Mouse (Mus musculus) limb, embryonic 10.5 days (tissue): ENCODE measurements around the gene Coro1c. TPM values are rescaled to one million over a fixed set of nuclear protein-coding genes. Genes with fewer than 3 reads are reported as not detected.
A peak's percentile ranks its signal among the peaks of the same experiment; 100 is the strongest.

Source experiments
- DNase-seq: peaks from one replicate; pipeline ENCODE4 v3.0.0-alpha.2; 2017; ENCODE audit warnings: low spot score
- H3K27ac ChIP-seq: fragments of 300-500 bp; sonication (generic); 2 replicates; pipeline ENCODE4 v1.5.1; 2016; ENCODE audit warnings: mild to moderate bottlenecking
- H3K27me3 ChIP-seq: fragments of 300-500 bp; sonication (generic); 2 replicates; pipeline ENCODE4 v1.6.1; 2016; ENCODE audit warnings: low read depth, mild to moderate bottlenecking; ENCODE audit not compliant: poor library complexity, severe bottlenecking
- H3K36me3 ChIP-seq: fragments of 300-500 bp; sonication (generic); 2 replicates; pipeline ENCODE4 v1.6.1; 2016; ENCODE audit warnings: mild to moderate bottlenecking, moderate library complexity
- H3K4me1 ChIP-seq: fragments of 300-500 bp; sonication (generic); 2 replicates; pipeline ENCODE4 v1.6.1; 2016
- H3K4me3 ChIP-seq: fragments of 300-500 bp; sonication (generic); 2 replicates; pipeline ENCODE4 v1.5.1; 2016; ENCODE audit warnings: mild to moderate bottlenecking, moderate library complexity
- H3K9me3 ChIP-seq: fragments of 300-500 bp; sonication (generic); replicated peaks from 2 replicates; pipeline ENCODE4 v1.6.1; 2016; ENCODE audit warnings: mild to moderate bottlenecking
- WGBS: fragments of 180-500 bp; shearing (Covaris S2); methylation state at CpG from one replicate; pipeline ENCODE4 v1.1.7; 2016; 5-methylcytosine and 5-hydroxymethylcytosine counted together
- polyA plus RNA-seq: library from polyadenylated mRNA; unstranded; fragments of >200 nt; fragmentation: Nextera tagmentation; extraction: Ambion mirVana; gene quantifications from 2 replicates; pipeline ENCODE4 v1.2.1, GENCODE M21; 2016

Gene Coro1c
- polyA plus RNA-seq, 1 experiment from 2014 or later = 129 TPM

DNA sequence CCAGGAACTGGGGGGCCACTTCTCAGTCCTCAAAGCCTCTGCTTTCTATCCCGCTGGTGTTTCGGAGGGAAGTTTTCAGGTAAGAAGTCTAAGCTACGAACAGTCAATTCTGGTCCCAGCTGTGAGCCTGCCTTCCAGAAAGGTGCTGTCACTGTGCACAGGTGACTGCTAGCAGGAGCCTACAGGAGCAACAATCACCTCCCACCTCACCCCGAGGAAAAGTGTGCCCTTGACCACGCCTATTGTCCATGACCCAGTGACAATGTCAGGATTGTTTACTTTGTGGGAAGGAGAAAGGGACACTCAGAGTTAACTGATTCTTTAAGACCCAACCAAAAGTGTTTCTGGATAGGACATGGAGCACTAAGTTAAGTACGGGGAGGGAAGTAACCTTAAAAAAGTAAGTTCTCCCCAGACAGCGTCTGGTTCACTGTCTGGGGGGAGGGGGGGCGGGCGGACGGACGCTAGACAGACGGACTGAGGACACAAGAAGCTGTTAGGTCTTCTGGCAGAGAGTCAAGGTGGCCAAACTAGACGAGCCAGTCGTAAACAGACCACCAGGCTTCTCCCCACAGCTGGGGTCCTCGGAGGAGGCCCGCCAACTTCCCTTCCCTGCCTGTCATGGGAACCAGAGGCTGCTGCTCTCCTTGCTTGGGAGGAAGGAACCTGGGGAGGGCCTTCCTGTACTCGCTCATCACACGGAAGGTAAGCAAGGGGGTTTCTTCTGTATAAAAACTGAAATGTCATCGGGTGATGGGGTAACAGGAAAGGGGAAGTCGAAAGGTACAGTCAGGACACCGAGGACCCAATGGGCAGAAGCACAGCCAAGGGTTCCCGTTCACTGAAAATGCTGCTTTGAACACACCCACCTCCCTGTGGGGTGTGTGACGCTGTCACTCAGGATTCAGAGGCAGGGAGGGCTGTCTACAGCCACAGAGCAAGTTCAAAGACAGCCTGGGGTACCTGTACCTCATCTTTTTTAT, 67.0 kb downstream of the Coro1c start:
- peaks cover 58% of the 10 kb centered on the region for H3K36me3 ChIP-seq
- no peak for DNase-seq

DNA sequence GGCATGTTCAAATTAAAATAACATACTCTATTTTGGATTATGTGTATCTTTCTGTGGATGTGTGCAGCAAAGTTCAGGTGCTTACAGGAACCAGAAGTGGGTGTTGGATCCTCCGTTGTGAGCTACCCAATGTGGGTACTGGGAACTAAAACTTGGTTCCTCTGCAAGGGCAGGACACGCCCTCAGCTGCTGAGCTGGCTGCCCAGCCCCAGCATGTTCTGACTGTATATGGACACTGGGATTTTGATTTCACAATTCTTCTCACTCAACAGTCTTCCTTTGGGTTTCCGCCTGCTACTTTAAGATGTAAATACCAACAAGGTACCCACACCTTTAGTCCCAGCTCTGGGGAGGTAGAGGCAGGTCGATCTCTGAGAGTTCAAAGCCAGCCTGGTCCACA, 68.1 kb downstream of the Coro1c start:
- peaks cover 7% of the 10 kb centered on the region; the same call in 1 of the 2 replicates for H3K4me1 ChIP-seq
- DNase-seq = no peak
- no peaks in the 10 kb centered on the region for H3K27me3 ChIP-seq
- no peak overlapping the region for H3K4me3 ChIP-seq
- no peaks in the 10 kb centered on the region for H3K9me3 ChIP-seq
- H3K36me3 ChIP-seq = peaks cover 47% of the 10 kb centered on the region
- 96% methylated on average over 4 of the region's 4 CpGs for WGBS
- H3K27ac ChIP-seq = no peak overlapping the region

More for the DNA sequence above, 67.0 kb downstream of the Coro1c start:
- Histone ChIP-seq H3K4me1 (peaks cover 7% of the 10 kb centered on the region; the same call in 1 of the 2 replicates), H3K27ac (no peak overlapping the region), H3K9me3 (no peaks in the 10 kb centered on the region), H3K4me3 (no peak overlapping the region), H3K27me3 (no peaks in the 10 kb centered on the region)
- WGBS = 86% methylated on average over 23 of the region's 23 CpGs

DNA sequence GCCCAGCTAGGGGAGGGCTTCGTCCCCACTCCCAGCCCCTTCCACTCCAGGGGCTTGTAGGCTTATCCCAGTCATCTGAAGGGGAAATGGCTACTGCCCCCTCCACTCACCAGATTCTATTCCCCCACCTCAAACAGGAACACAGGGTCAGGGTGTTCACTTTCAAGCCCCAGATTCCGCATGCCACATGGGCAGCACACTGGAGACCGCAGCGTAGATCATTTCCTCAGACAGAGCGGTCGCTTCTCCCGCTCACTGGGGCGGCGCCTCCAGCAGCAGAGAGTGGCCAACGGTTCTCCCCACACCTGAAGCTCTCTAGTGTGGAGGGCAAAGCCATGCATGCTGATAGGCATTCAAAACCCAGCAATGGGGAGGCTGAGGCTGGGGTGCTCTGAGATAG, 71.6 kb downstream of the Coro1c start:
- peaks cover 13% of the 10 kb centered on the region for H3K4me1 ChIP-seq
- H3K27me3 ChIP-seq = no peaks in the 10 kb centered on the region
- H3K27ac ChIP-seq = no peak overlapping the region
- H3K4me3 ChIP-seq = no peak overlapping the region
- WGBS = 89% methylated on average over 10 of the region's 10 CpGs
- peaks cover 13% of the 10 kb centered on the region for H3K36me3 ChIP-seq
- H3K9me3 ChIP-seq = no peaks in the 10 kb centered on the region
- no peak for DNase-seq

DNA sequence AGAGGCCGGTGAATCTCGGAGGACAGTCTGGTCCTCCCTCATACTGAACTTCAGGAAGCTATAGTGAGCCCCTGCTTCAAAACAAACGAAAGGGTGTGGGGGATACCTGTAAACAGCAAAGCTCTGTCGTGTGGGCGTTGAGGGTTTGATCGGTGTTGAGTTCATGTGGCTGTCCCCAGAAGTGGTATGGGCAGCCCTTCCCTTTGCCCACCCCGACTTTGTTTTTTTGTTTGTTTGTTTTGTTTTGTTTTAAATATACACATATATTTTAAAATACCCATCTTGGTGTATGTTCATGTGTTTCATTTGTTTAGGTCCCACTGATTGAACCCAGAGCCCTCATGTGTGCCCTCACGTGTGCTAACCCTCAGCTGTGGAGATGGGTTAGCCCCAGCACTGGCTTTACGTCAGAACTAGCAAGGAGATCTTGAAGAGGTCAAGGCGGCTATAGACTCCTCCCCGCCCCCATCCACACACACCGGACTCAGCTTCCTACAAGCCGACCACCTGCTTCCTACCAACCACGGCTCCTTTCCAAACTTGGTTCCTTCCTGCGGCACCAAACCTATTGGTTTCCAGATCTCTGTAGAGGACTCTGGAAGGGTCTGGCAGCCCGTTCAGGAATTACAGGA, 75.1 kb downstream of the Coro1c start:
- Histone ChIP-seq H3K9me3 (no peaks in the 10 kb centered on the region), H3K4me3 (no peak overlapping the region), H3K27me3 (no peaks in the 10 kb centered on the region), H3K27ac (no peak overlapping the region), H3K4me1 (peaks cover 16% of the 10 kb centered on the region), H3K36me3 (no peaks in the 10 kb centered on the region)
- no peak for DNase-seq
- WGBS = 71% methylated on average over 16 of the region's 16 CpGs

DNA sequence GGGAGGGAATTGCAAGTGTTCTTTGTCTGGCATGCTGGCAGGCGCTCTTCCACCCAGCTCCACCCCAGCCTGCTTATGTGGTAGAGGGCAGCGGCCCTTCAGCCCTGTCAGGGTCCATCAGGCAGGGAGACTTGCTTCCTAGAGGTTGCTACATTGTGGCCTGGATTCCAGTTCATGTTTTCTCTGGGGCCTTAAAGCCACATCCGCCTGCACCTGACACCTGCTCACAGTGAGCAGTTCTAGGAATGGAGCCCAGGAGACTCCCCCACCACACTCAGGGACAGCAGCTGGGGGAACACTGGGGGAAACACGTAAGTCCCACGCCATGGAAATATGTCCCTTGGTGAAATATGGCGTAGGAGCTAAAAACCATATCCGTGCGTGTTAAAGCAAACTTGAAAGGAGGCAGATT, 76.1 kb downstream of the Coro1c start, which contains the start of gene Selplg:
Selplg (minus strand) TSS at position 155 of the 412 bp plus-strand sequence.
- H3K9me3 ChIP-seq = no peaks in the 10 kb centered on the region
- peaks cover 17% of the 10 kb centered on the region for H3K4me1 ChIP-seq
- no peaks in the 10 kb centered on the region for H3K27me3 ChIP-seq
- H3K36me3 ChIP-seq = no peaks in the 10 kb centered on the region
- 0 out of 2 replicates have a peak within 1 kb of the TSS, but pooled peaks have one; percentile 42 for H3K27ac ChIP-seq
- 48% methylated on average over 8 of the region's 8 CpGs for WGBS
- no peak for DNase-seq
- H3K4me3 ChIP-seq = no peak within 1 kb of the TSS

GRCm38 (mm10) chr5:113831741-113832140, 76.8 kb downstream of the Coro1c start:
- no peaks in the 10 kb centered on the region for H3K27me3 ChIP-seq
- H3K9me3 ChIP-seq = no peaks in the 10 kb centered on the region
- peaks cover 17% of the 10 kb centered on the region for H3K4me1 ChIP-seq
- H3K36me3 ChIP-seq = no peaks in the 10 kb centered on the region
- no peak overlapping the region for H3K4me3 ChIP-seq
- DNase-seq = no peak
- no peak overlapping the region for H3K27ac ChIP-seq
- 50% methylated on average over 3 of the region's 3 CpGs for WGBS

DNA sequence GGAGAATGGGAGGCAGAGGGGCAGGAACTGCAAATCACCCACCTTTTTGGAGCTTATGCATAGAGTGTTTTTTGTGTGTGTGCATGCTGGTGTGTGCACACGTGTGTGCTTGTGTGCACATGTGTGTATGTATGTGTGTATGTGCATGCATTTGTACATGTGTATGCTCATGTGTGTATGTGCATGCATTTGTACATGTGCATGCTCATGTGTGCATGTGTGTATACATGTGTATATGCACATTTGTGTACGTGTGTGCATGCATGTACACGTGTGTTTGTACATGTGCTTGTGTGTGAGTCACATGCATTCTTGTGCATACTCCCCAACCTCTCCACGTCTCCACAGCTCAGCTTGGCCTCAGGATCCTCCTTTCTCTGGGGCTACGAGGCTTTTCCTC, 77.8 kb downstream of the Coro1c start:
- Histone ChIP-seq H3K9me3 (no peaks in the 10 kb centered on the region), H3K27ac (no peak overlapping the region), H3K36me3 (no peaks in the 10 kb centered on the region), H3K4me3 (no peak overlapping the region), H3K4me1 (peaks cover 17% of the 10 kb centered on the region), H3K27me3 (no peaks in the 10 kb centered on the region)
- DNase-seq = no peak
- 90% methylated on average over 5 of the region's 5 CpGs for whole genome bisulfite sequencing

DNA sequence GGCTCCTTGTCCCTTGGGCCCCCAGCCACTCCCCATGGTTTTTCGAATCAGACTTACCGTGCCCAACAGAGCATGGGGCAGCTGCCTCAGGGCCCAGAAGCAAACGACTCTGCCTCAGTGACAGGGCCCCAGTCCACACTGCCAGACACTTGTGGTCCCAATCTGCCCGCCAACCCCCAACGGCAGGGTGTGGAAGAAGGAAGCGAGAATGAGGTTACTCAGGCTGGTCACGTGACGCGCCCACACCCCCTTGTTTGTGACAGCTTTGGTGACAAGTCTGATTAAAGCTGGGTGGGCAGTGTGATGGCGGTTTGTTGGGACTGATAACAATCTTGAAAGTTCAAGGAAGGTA, 78.3 kb downstream of the Coro1c start:
- H3K4me3 ChIP-seq = no peak overlapping the region
- 69% methylated on average over 10 of the region's 10 CpGs for WGBS

GRCm38 (mm10) chr5:113829566-113830291, 78.8 kb downstream of the Coro1c start:
- H3K36me3 ChIP-seq = no peaks in the 10 kb centered on the region
- H3K27me3 ChIP-seq = no peaks in the 10 kb centered on the region
- DNase-seq = no peak
- WGBS = 85% methylated on average over 7 of the region's 7 CpGs
- peaks cover 17% of the 10 kb centered on the region for H3K4me1 ChIP-seq
- no peaks in the 10 kb centered on the region for H3K9me3 ChIP-seq
- no peak overlapping the region for H3K27ac ChIP-seq
- no peak overlapping the region for H3K4me3 ChIP-seq

More for the DNA sequence above, 78.3 kb downstream of the Coro1c start:
- H3K27me3 ChIP-seq = no peaks in the 10 kb centered on the region
- H3K9me3 ChIP-seq = no peaks in the 10 kb centered on the region
- DNase-seq = no peak
- peaks cover 17% of the 10 kb centered on the region for H3K4me1 ChIP-seq
- H3K27ac ChIP-seq = no peak overlapping the region
- H3K36me3 ChIP-seq = no peaks in the 10 kb centered on the region

DNA sequence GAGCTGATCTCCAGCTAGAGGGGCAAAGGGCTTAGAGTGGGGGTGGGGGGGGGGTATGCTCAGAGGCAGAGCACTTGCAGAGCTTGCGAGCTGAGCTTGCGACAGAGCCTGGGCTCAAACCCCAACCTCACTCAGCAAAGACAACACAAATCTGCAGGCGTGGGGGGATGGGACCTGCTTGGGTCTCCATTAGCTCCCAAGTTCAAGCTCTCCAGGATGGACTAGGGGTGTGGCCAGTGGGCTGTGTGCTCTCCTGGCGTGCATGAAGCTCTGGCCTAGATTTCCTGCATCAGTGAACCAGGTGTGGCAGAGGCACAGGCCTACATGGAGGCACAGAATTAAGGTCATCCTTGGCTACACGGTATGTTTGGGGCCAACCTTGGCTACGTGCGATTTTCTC, 80.1 kb downstream of the Coro1c start:
- WGBS = 65% methylated on average over 7 of the region's 7 CpGs
- DNase-seq = no peak
- no peaks in the 10 kb centered on the region for H3K36me3 ChIP-seq

GRCm38 (mm10) chr5:113827991-113828411, 80.6 kb downstream of the Coro1c start:
- no peak overlapping the region for H3K4me3 ChIP-seq
- H3K36me3 ChIP-seq = no peaks in the 10 kb centered on the region
- 56% methylated on average over 4 of the region's 4 CpGs for WGBS
- peaks cover 17% of the 10 kb centered on the region for H3K4me1 ChIP-seq
- peak overlapping the region; percentile 44; the same call in 1 of the 2 replicates for H3K27ac ChIP-seq
- no peaks in the 10 kb centered on the region for H3K27me3 ChIP-seq
- DNase-seq = no peak
- no peaks in the 10 kb centered on the region for H3K9me3 ChIP-seq

More for the DNA sequence above, 80.1 kb downstream of the Coro1c start:
- H3K27me3 ChIP-seq = no peaks in the 10 kb centered on the region
- H3K4me3 ChIP-seq = no peak overlapping the region
- no peaks in the 10 kb centered on the region for H3K9me3 ChIP-seq
- H3K27ac ChIP-seq = peak overlapping the region; percentile 44; the same call in 1 of the 2 replicates
- peaks cover 17% of the 10 kb centered on the region for H3K4me1 ChIP-seq

DNA sequence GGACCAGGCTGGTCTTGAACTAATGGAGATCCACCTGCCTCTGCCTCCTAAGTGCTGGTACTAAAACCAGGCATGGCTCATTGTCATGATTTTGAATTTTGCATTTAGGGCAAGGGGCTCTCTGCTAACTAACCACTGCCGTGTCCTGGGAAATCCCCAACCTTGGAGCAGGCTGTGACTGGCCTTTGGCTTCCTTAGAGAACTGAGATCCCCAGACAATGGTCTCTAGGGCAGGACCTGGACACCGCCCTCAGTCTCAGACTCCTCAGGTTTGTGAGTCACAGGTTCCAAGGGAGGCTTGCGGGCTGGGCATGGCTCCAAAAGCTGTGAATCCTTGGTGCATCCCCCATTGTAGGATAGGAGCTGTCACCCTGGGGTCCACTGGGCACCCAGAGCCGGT, 81.9 kb downstream of the Coro1c start:
- DNase-seq = no peak
- H3K4me3 ChIP-seq = no peak overlapping the region
- H3K27ac ChIP-seq = no peak overlapping the region
- H3K9me3 ChIP-seq = no peaks in the 10 kb centered on the region
- 87% methylated on average over 4 of the region's 4 CpGs for WGBS
- peaks cover 11% of the 10 kb centered on the region; the same call in 1 of the 2 replicates for H3K4me1 ChIP-seq
- H3K36me3 ChIP-seq = no peaks in the 10 kb centered on the region
- H3K27me3 ChIP-seq = no peaks in the 10 kb centered on the region
